Mouse (Mus musculus): ENCODE results near the gene Ntf5.

DNA sequence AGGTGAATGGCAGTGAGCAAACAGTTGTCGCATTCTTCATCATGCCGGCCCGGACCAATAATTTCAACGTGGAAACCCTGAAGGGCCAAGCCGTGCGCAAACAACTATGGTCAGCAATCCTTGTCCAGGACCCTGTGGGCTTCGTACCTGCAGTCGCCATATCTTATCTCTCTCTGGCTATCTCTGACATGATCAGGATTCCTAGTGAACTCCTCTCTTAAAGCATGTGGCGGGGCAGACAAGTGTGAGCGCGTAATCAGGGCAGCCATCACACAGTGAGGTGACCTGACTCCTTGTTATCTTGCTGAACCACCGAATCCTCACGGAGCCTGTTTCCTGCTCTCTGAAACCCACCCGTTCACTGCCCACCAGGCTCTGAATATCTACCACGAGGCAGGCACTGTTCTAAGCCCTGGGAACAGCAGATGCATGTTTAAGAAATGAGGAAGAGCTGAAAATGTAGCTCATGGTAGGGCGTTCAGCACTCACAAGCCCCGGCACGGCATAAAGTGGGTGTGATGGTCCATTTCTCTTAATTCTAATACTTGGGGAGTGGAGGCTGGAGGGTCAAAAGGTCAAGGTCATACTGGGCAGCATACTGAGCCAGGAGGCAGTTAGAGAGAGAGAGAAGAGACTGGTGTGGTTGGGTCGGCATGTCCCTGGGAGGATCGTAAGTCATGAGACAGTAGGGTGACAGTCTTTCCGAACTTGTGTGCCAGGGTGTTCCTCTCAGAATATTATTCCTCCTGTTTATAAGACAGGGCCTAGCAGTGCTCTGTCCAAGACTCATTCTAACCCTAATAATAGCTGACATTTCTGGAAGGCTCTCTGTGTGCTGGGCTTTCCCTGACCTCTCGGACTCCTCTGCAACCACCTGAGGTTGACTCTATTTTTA, 30.3 kb downstream of the Ntf5 start:
- TF ChIP-seq CTCF (IDR thresholded peaks at IDR 0.05; ENCODE audit: low read depth, low read length) (no peak), GATA1 (IDR thresholded peaks at IDR 0.05; ENCODE audit: borderline replicate concordance, low read length) (no peak), TAL1 (conservative IDR thresholded peaks at IDR 0.05; ENCODE audit: low read depth, low read length) (peak; percentile 66; the same call in 1 of the 2 replicates)

Measured in G1E (cell line).